Mouse (Mus musculus) left cerebral cortex, adult 8-10 months (tissue): ENCODE data around the gene Gbp8. TPM values are rescaled to one million over a fixed set of nuclear protein-coding genes. Genes with fewer than 3 reads are reported as not detected.
"Not testable (repeated sequence)": the region's sequence is repeated elsewhere in the genome, so short reads cannot be mapped to it uniquely, and the experiment has no call there.

Experiments used
- DNase-seq, 2 experiments: peaks; one replicate each; pipeline ENCODE4 v3.0.0; 2022; ENCODE audit warnings: low spot score in 2 of 2
- total RNA-seq, 4 experiments: library from RNA; stranded (reverse); gene quantifications; 2 replicates each; pipeline ENCODE4 v1.2.4; 2022

Gene Gbp8
- total RNA-seq, 4 experiments from 2014 or later, result 0.21 to 0.25 TPM; not detected in 2

DNA sequence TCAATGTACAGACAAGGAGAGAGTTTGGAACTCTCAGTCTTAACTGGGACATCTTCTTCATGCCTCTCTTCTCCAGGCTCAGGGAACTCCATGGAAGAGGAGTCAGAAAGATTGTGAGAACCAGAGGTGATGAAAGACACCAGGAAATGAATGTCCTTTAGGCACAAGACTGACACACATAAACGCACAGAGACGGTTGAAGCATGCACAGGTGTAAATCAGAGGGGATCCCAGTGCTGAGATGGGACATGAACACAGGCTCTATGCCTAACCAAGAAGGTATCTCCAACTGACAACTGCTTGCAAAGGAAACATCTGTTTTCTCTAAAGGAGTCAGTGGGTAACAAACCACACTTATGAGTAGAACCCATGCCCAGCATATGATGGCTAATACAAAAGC is 79.1 kb downstream of the Gbp8 start:
- no peak for DNase-seq

DNA sequence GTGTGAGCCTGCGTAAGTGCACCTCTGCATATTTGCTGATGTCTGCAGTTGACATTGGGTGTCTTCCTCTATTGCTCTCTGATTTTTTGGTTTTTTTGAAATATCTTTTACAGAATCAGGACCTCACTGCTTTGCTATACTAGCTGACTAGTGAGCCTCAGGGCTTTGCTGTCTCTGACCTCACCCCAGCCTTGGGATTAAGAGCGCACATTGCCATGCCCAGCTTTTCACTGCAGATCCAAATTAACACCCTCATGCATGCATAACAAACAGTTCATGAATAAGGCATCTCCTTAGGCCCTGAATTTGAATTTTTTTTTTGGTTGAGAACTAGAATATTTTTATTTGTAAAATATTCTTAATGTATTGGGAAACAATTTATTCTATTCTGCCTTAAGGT is 84.1 kb downstream of the Gbp8 start:
- DNase-seq, result no peak

DNA sequence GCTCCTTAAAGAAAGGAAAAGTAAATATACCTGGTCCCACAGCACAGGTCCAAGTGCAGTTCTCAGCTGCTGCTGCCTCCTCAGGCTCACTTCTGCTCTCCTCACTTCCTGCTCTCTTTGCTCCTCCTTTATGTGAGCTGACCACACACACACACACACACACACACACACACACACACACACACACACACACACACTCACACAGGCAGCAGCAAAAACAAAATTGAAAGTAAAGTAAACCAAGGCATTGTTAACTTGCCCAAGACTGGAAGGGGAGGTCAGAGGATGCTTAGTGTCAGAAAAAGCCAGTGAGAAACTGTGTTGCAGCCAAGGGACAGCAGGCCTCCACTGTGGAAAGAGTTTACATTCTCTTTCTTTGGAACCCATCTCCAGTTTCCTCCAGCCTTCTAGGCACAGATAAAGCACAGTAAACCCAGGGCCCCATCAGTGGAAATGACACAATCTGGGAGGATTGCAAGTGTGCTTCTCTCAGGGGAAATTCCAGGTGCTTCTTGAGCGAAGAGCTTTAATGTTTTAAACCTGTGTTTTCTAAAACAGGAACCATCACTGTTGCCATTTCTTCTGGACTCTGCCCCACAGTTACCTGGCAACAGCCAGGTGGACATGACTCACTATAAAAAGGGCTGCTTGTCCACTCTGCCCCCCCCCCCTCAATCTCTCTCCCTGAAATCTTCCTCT is 85.7 kb downstream of the Gbp8 start:
- not testable (repeated sequence) for DNase-seq

DNA sequence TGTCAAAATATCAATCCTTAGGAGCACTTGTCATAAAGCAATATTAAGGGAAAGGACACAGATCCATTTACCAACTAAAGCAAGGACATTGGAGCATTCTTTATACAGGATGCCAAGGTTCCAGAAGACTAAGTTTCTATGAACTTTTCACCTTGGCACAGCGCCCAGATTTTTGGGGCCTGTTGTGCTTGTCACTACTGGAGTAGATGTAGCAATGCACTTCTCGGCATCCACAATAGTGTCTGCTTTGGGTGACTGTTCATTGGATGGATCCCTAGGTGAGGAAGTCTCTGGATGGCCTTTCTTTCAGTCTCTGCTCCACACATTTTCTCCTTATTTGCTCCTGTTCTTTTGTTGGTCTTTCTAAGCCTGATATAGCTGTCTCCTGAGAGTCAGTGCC is 107.0 kb downstream of the Gbp8 start:
- DNase-seq, result no peak

DNA sequence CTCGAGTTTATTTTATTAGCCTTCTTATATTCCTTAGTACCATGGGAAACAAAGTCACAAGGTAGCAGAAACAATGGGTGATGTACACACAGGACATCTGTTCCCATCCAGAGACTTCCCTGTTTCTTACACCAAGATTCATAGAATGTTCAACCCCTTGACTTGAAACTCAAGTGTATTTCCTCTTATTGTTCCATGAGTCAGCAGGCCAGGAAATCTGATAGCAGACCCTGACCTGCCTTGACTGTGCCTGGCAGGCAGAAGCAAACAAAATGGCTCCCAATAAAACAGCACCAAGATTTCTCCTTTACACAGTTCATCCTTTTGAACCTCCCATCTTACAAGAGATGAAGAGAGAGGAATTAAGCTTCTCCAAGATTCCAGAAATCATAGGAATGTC is 126.8 kb downstream of the Gbp8 start:
- DNase-seq, result no peak

DNA sequence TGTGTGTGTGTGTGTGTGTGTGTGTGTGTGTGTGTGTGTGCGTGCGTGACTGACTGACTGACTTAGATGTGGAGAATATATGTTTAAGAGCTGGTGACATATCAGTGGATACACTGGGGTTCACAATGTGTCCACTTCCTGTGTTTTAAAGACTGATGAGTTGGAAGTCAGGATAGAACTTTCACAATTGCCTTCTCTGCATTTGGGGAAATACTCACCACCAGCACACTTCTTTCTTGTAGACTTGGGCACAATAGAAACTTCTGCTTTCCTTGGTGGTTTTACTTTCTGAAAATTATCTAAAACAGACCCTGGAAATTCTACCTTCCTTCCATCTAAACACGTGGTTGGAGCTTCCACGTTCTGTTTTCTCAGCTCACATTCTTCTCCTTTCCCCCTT is 127.8 kb downstream of the Gbp8 start:
- DNase-seq, result no peak

DNA sequence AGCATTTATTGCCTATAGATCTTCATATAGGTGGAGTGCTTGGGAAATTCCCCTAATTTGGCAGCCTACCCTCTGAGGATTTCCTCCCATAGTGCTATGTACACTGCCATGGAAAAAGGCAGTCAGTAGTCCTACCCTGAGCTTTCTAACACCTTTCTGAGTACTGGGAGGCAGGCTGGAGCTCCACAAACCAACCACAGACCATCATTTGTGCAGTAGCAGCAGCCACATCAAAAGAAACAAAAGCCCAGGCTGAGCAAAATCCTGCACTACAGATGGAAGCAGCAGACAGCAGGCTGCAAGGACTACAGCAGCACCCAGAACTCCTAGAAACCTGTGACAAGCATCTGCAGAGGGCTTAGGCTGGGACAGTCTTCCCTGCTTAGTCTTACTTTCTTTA is 129.0 kb downstream of the Gbp8 start:
- no peak for DNase-seq

DNA sequence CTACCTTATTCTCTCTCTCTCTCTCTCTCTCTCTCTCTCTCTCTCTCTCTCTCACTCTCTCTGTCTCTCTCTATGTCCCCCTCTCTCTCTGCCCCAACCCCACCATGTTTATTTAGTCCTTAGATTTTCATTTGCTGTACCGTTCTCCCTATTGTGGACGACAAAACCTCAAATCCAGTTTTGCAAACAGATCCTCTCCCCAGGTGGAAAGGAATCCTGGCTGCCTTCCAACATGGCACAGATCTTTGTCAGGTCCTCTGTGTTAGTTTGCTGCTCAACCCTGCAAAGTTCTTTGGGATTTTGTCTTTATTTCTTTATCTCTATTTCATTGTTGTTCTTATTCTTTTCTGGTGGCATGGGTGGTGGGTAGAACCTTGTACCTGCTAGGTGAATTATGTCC is 149.9 kb downstream of the Gbp8 start:
- no peak for DNase-seq

DNA sequence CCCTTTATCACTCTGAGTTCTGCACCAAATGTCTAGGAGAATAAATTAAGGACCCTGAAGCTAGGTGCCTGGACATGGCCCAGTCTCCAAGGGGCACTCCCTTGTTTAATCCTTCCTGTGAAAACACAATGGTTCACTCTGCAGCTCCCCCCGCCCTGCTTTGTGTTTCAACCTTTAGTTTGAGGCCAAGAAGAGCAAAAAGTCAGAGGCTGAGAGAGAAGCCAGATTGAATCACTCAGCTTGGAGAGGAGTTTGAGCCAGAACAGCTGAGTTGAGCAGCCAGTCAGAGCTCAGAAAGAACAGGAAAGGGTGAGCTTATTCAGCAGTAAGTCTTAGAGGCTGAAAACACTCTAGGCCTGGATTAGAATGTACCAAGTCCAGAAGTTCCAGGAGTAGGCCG is 151.3 kb downstream of the Gbp8 start:
- DNase-seq, result no peak

DNA sequence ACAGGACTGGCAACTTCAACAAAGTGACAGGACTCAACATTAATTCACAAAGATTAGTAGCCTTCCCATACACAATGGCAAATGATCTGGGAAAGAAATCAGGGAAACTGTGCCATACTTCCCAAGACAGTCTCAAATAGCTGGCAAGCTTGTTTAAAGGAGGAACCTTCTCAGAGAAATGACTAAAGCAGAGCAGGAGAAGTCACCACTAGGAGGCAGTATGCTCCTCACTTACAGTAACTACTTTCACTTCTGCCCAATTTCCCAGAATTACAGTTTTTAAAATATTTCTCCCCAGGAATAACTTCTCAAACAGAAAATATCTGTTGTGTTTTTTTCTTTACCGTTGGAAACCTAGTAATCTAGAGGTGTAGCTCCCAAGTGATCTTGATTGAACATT is 152.6 kb downstream of the Gbp8 start:
- no peak for DNase-seq

DNA sequence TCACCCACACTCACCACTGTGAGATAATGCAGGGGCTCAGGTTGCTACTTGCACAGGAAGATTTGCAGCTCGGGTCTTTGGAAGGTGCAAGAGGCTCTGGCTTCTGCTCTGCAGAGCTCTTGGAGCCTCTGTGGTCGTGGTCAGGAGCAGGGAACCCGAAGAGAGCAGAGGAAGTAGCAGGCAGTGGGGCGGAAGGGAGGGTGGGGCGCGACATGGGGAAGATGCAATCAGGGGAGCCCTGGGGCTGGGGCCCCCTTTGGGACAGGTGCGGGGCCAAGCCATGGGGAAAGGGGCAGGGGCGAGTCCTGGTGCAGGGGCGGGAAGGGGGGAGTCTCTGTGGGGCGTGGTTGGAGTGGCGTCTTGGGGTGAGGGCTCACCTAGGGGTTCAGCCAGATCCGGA is 156.8 kb downstream of the Gbp8 start, which contains the start of gene Abcg3:
TSS of gene Abcg3 (minus strand) at position 184 of the 400 bp plus-strand sequence.
- DNase-seq, result no peak

DNA sequence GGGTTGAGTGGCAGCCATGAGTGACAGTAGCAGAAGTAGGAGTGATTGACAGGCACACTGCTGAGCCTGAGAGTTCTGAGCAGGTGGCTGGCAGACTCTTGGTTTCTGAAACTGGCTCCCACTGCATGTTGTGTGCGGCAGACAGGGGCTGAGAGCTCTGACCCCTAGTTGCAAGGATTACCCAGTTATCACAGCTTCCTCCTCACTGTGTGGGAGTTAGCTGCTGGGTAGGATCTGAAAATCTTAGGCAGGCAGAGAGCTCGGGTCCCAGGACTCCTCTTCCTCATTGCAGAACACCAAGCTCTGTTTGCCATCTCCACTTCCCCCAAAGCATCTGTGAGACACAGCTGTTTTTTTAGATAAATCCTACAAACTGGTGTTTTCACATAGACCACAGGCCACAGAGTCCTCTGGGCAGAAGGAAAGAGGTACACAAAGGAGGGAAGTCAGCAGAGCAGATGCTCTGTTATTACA is 160.3 kb downstream of the Gbp8 start:
- DNase-seq, result no peak

Other genes starting within 250 kb of the Gbp8 start
- gene Abcg3, start 156.8 kb downstream of the Gbp8 start, total RNA-seq, result under 1 TPM in 3 of 4 experiments, not detected in 1; 0.21 to 0.37 (median 0.33) TPM
- 1 to 10 TPM; 2.7 to 4.7 (median 4.1) TPM for gene Gbp9, start within 50 bp of the Gbp8 start, total RNA-seq
- gene Gbp4, start within 50 bp of the Gbp8 start, total RNA-seq, result 1 to 10 TPM in 3 of 4 experiments, under 1 TPM in 1; 0.86 to 3.2 (median 1.3) TPM
- under 1 TPM in 2 of 4 experiments, not detected in 2; 0.60 to 0.71 TPM for gene Gbp10, start 100.0 kb upstream of the Gbp8 start, total RNA-seq
- not detected for gene Gm43302, start 154.2 kb upstream of the Gbp8 start, total RNA-seq
- 1 to 10 TPM in 3 of 4 experiments, under 1 TPM in 1; 0.93 to 2.6 (median 1.8) TPM for gene Gbp6, start 154.2 kb upstream of the Gbp8 start, total RNA-seq